Mouse (Mus musculus) embryonic facial prominence, embryonic 10.5 days (tissue): ENCODE results near the gene Cyth1. TPM values are rescaled to one million over a fixed set of nuclear protein-coding genes. Genes with fewer than 3 reads are reported as not detected.
A peak's percentile ranks its signal among the peaks of the same experiment; 100 is the strongest.

ENCODE experiments used
- DNase-seq: peaks from one replicate; pipeline ENCODE4 v3.0.0-alpha.2; 2017; ENCODE audit warnings: low spot score
- H3K27ac ChIP-seq: fragments of 300-500 bp; sonication (generic); replicated peaks from 2 replicates; pipeline ENCODE4 v1.5.1; 2016; ENCODE audit warnings: mild to moderate bottlenecking
- H3K27me3 ChIP-seq: fragments of 300-500 bp; sonication (generic); replicated peaks from 2 replicates; pipeline ENCODE4 v1.6.1; 2016; ENCODE audit warnings: low read depth, mild to moderate bottlenecking; ENCODE audit not compliant: poor library complexity, severe bottlenecking
- H3K36me3 ChIP-seq: fragments of 300-500 bp; sonication (generic); replicated peaks from 2 replicates; pipeline ENCODE4 v1.6.1; 2016; ENCODE audit warnings: mild to moderate bottlenecking, moderate library complexity
- H3K4me1 ChIP-seq: fragments of 300-500 bp; sonication (generic); 2 replicates; pipeline ENCODE4 v1.6.1; 2016
- H3K4me3 ChIP-seq: fragments of 300-500 bp; sonication (generic); 2 replicates; pipeline ENCODE4 v1.5.1; 2016; ENCODE audit warnings: mild to moderate bottlenecking, moderate library complexity
- H3K9me3 ChIP-seq: fragments of 300-500 bp; sonication (generic); 2 replicates; pipeline ENCODE4 v1.6.1; 2016; ENCODE audit warnings: mild to moderate bottlenecking
- WGBS: fragments of 180-500 bp; shearing (Covaris S2); methylation state at CpG from one replicate; pipeline ENCODE4 v1.1.7; 2016; 5-methylcytosine and 5-hydroxymethylcytosine counted together
- polyA plus RNA-seq: library from polyadenylated mRNA; unstranded; fragments of >200 nt; fragmentation: Nextera tagmentation; extraction: Ambion mirVana; gene quantifications from 2 replicates; pipeline ENCODE4 v1.2.1, GENCODE M21; 2016

The Cyth1 gene
- polyA plus RNA-seq, 1 experiment from 2014 or later = 15.8 TPM

DNA sequence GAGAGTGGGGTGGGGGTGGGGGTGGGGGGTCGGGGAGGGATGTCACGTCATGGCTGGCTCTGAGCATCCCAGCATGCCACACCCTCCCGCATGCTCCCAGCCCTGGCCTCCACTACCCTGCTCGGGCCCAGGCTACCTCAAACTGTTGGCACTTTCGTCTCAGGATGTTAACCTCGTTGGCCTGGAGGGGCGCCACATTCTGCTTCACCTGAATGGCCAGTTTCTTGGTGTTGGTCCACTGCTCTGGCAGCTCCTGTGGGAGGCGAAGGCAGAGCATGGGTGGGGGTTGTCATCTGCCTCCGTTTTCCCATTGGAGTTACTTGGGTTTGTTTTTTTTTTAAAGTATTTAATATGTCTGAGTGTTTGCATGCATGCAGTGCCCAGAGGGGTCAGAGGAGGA, 147.3 kb downstream of the Cyth1 start:
- Histone ChIP-seq H3K4me3 (no peak overlapping the region), H3K27ac (no peak overlapping the region), H3K9me3 (no peaks in the 10 kb centered on the region), H3K27me3 (no peaks in the 10 kb centered on the region), H3K4me1 (peaks cover 27% of the 10 kb centered on the region), H3K36me3 (no peaks in the 10 kb centered on the region)
- 50% methylated on average over 9 of the region's 9 CpGs for WGBS
- no peak for DNase-seq

DNA sequence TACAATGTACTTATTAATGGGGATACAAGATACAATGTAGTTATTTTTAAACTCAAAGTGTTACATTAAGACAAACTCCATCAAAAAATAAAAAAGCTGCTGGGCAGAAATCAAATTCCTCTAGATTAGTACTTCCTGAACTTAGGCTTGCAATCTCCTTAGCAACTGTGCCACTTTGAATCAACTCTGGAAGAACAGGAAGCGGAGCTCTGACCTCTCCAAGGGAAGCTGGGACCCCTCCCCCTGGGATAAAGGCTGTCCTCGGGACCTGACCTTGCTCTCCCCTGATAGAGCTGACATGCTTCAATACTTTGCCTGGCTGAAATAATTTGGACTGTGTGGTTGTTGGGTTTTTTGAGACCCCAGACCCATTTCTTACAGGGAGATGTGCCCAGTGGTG, 151.7 kb downstream of the Cyth1 start:
- WGBS = 39% methylated on average over 2 of the region's 2 CpGs
- Histone ChIP-seq H3K9me3 (no peaks in the 10 kb centered on the region), H3K4me3 (no peak overlapping the region), H3K27me3 (no peaks in the 10 kb centered on the region), H3K4me1 (peaks cover 33% of the 10 kb centered on the region), H3K27ac (no peak overlapping the region), H3K36me3 (no peaks in the 10 kb centered on the region)
- DNase-seq = no peak

GRCm38 (mm10) chr11:118095004-118095403, 153.4 kb downstream of the Cyth1 start:
- no peak overlapping the region for H3K4me3 ChIP-seq
- peaks cover 21% of the 10 kb centered on the region for H3K4me1 ChIP-seq
- H3K9me3 ChIP-seq = peaks cover 10% of the 10 kb centered on the region; the same call in 1 of the 2 replicates
- WGBS = 90% methylated on average over 9 of the region's 9 CpGs
- H3K36me3 ChIP-seq = no peaks in the 10 kb centered on the region
- no peaks in the 10 kb centered on the region for H3K27me3 ChIP-seq
- H3K27ac ChIP-seq = 0 out of 2 replicates have a peak overlapping the region, but pooled peaks have one; percentile 19
- DNase-seq = no peak

- 86% methylated on average over 23 of the region's 23 CpGs for WGBS
- no peaks in the 10 kb centered on the region for H3K36me3 ChIP-seq
- H3K27me3 ChIP-seq = no peaks in the 10 kb centered on the region
- H3K9me3 ChIP-seq = peaks cover 10% of the 10 kb centered on the region; the same call in 1 of the 2 replicates
- H3K27ac ChIP-seq = no peak overlapping the region
- H3K4me1 ChIP-seq = peaks cover 5% of the 10 kb centered on the region; the same call in 1 of the 2 replicates
- DNase-seq = peak; percentile 36
- no peak overlapping the region for H3K4me3 ChIP-seq
These were observed 157.3 kb downstream of the Cyth1 start for GRCm38 (mm10) chr11:118091002-118091670.

DNA sequence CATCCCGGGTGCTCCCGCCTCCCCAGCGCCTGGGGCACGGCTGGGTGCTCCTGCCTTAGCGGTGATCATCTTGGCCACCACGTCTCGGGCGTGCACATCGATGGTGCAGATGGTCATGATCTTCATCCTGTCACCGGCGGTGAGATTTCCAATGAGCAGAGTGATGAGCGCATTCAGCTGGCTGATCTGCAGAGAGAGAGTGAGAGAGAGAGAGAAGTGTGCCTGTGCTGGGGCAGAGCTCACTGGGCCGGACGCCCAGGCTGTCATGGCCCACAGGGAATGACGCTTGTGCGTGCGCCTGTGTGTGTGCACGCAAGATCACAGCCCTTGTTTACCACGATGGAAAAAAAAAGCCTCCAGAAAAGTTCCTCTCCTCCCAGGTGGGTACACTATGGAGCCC, 159.5 kb downstream of the Cyth1 start:
- Histone ChIP-seq H3K4me3 (no peak overlapping the region), H3K36me3 (no peaks in the 10 kb centered on the region), H3K27ac (no peak overlapping the region), H3K4me1 (peaks cover 7% of the 10 kb centered on the region; the same call in 1 of the 2 replicates), H3K9me3 (peaks cover 10% of the 10 kb centered on the region; the same call in 1 of the 2 replicates), H3K27me3 (no peaks in the 10 kb centered on the region)
- WGBS = 89% methylated on average over 19 of the region's 19 CpGs
- no peak for DNase-seq

GRCm38 (mm10) chr11:118085961-118086360, 162.4 kb downstream of the Cyth1 start:
- H3K9me3 ChIP-seq = peaks cover 5% of the 10 kb centered on the region; the same call in 1 of the 2 replicates
- H3K27me3 ChIP-seq = 0 out of 2 replicates have a peak, but pooled peaks cover 4% of the 10 kb centered on the region
- no peak overlapping the region for H3K27ac ChIP-seq
- H3K36me3 ChIP-seq = no peaks in the 10 kb centered on the region
- 82% methylated on average over 8 of the region's 8 CpGs for WGBS
- H3K4me3 ChIP-seq = no peak overlapping the region
- peaks cover 2% of the 10 kb centered on the region; the same call in 1 of the 2 replicates for H3K4me1 ChIP-seq
- no peak for DNase-seq

- Histone ChIP-seq H3K27me3 (0 out of 2 replicates have a peak, but pooled peaks cover 4% of the 10 kb centered on the region), H3K4me1 (peaks cover 2% of the 10 kb centered on the region; the same call in 1 of the 2 replicates), H3K27ac (no peak overlapping the region), H3K4me3 (no peak overlapping the region), H3K9me3 (no peaks in the 10 kb centered on the region), H3K36me3 (no peaks in the 10 kb centered on the region)
- DNase-seq = no peak
- 88% methylated on average over 4 of the region's 4 CpGs for WGBS
These were observed 163.2 kb downstream of the Cyth1 start for GRCm38 (mm10) chr11:118085176-118085575.

- no peaks in the 10 kb centered on the region for H3K36me3 ChIP-seq
- H3K27me3 ChIP-seq = 0 out of 2 replicates have a peak, but pooled peaks cover 4% of the 10 kb centered on the region
- WGBS = 77% methylated on average over 3 of the region's 3 CpGs
- no peak for DNase-seq
- H3K27ac ChIP-seq = no peak overlapping the region
- H3K9me3 ChIP-seq = no peaks in the 10 kb centered on the region
- H3K4me1 ChIP-seq = peaks cover 2% of the 10 kb centered on the region; the same call in 1 of the 2 replicates
- no peak overlapping the region for H3K4me3 ChIP-seq
These were observed 164.1 kb downstream of the Cyth1 start for GRCm38 (mm10) chr11:118084266-118084665.

- WGBS = 9% methylated on average over 6 of the region's 6 CpGs
- Histone ChIP-seq H3K27me3 (0 out of 2 replicates have a peak, but pooled peaks cover 4% of the 10 kb centered on the region), H3K4me3 (no peak overlapping the region)
These were observed 164.6 kb downstream of the Cyth1 start for GRCm38 (mm10) chr11:118083811-118084210.

DNA sequence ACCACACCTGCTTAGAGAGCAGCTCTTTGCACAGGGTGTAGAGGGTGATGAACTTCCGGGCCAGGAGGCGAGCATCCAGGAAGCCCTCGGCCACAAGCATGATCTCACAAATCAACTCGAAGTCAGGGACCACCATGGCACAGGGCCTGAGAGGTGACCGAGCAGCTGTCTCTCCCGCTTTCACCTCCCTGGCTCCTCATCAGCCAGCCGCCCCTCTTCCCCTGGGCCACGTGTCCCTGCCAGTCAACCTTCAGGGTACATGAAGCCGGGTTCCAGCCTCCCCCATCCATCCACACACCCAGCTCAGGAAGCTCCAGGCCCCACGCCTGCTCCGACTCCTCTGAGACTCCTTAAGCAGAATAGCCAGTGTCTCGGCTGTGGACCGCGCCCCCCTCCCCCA, 166.1 kb downstream of the Cyth1 start:
- Histone ChIP-seq H3K27me3 (0 out of 2 replicates have a peak, but pooled peaks cover 4% of the 10 kb centered on the region), H3K27ac (no peak overlapping the region), H3K4me1 (peaks cover 2% of the 10 kb centered on the region; the same call in 1 of the 2 replicates), H3K4me3 (no peak overlapping the region), H3K36me3 (no peaks in the 10 kb centered on the region), H3K9me3 (no peaks in the 10 kb centered on the region)
- no peak for DNase-seq
- 88% methylated on average over 14 of the region's 14 CpGs for WGBS

More at GRCm38 (mm10) chr11:118083811-118084210, 164.6 kb downstream of the Cyth1 start:
- Histone ChIP-seq H3K9me3 (no peaks in the 10 kb centered on the region), H3K36me3 (no peaks in the 10 kb centered on the region), H3K27ac (no peak overlapping the region), H3K4me1 (peaks cover 2% of the 10 kb centered on the region; the same call in 1 of the 2 replicates)
- peak; percentile 80 for DNase-seq

Other genes with a start within 250 kb of the Cyth1 start
- gene Dnah17, start 118.0 kb downstream of the Cyth1 start, polyA plus RNA-seq = 0.17 and 0.19 TPM in 2 replicates
- gene Usp36, start 41.7 kb upstream of the Cyth1 start, polyA plus RNA-seq = 24.1 and 24.2 TPM in 2 replicates
- gene Cep295nl, start 93.9 kb upstream of the Cyth1 start, polyA plus RNA-seq = 0.13 and 0.56 TPM in 2 replicates
- 40.0 and 46.9 TPM in 2 replicates for gene Timp2, start 107.1 kb upstream of the Cyth1 start, polyA plus RNA-seq
- gene Lgals3bp, start 153.5 kb upstream of the Cyth1 start, polyA plus RNA-seq = 0.86 and 0.88 TPM in 2 replicates
- 20.2 and 20.8 TPM in 2 replicates for gene Cant1, start 170.5 kb upstream of the Cyth1 start, polyA plus RNA-seq
- 2.6 and 3.4 TPM in 2 replicates for gene C1qtnf1, start 179.6 kb upstream of the Cyth1 start, polyA plus RNA-seq
- 7.9 and 8.5 TPM in 2 replicates for gene Engase, start 228.2 kb upstream of the Cyth1 start, polyA plus RNA-seq